Mouse (Mus musculus): ENCODE measurements around the gene Epp13. TPM values are rescaled to one million over a fixed set of nuclear protein-coding genes. Genes with fewer than 3 reads are reported as not detected.
"Not testable (repeated sequence)": the region's sequence is repeated elsewhere in the genome, so short reads cannot be mapped to it uniquely, and the experiment has no call there.

Gene Epp13
- not detected in 2 replicates for polyA plus RNA-seq (2016; fragmentation: Nextera tagmentation; extraction: Ambion mirVana)

DNA sequence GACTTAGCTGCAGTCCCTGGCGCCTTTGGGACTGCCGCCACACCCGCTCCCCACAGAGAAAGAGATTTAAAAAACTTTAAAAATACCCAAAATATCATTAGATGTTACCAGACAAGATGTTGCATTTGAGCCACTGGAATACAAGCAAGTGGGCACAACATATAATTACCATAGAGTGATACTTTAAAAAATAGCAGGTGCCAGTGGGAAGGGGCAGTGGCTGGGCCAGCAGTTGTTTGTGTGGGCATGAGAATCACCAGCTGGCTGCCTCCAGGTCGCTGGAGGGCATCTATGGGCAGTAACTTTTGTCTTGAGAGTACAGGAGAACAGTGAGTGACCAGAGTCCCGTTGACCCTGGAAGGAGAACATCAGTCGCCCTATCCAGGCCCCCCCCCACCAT is at the start of gene Epp13:
TSS of gene Epp13 (plus strand) at position 301 of the 400 bp plus-strand sequence.
- Histone ChIP-seq H3K4me2 (no peak within 1 kb of the TSS), H3K36me3 (no peaks in the 10 kb centered on the region), H3K9me3 (no peaks in the 10 kb centered on the region), H3K27me3 (no peaks in the 10 kb centered on the region), H3K4me1 (replicated peaks) (no peaks in the 10 kb centered on the region), H3K27ac (no peak within 1 kb of the TSS), H3K4me3 (replicated peaks) (no peak within 1 kb of the TSS), H3K9ac (replicated peaks) (no peak within 1 kb of the TSS)
- ATAC-seq (ENCODE audit: insufficient number of reproducible peaks, insufficient read depth, low FRiP score, low TSS enrichment, low read depth) = no peak
- 90% methylated on average over 6 of the region's 6 CpGs for WGBS

DNA sequence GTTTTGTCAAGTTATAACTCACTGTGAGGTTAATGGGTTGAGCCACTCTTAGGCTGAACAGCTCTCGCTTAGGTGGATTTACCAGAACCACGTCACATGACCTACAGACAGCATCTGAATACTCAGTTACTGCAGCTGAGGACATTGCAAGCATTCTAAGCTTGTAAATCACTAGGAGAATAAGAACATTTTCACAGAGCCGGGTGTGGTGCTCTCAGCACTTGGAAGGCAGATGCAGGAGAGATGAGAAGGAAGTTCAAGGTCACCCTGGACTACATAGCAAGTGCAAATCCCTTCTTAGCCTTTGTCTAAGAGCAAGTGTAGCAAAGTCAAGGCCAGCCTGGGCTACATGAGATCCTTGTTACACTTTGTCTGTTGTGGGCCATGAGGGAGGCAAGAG is 48.3 kb upstream of the Epp13 start:
- H3K27ac ChIP-seq = no peak overlapping the region
- no peaks in the 10 kb centered on the region for H3K36me3 ChIP-seq
- H3K4me1 ChIP-seq (replicated peaks) = no peaks in the 10 kb centered on the region
- no peak overlapping the region for H3K9ac ChIP-seq (replicated peaks)
- no peak for ATAC-seq (ENCODE audit: insufficient number of reproducible peaks, insufficient read depth, low FRiP score, low TSS enrichment, low read depth)
- no peak overlapping the region for H3K4me3 ChIP-seq (replicated peaks)
- no peak overlapping the region for H3K4me2 ChIP-seq
- H3K9me3 ChIP-seq = peaks cover 9% of the 10 kb centered on the region
- 71% methylated on average over 3 of the region's 3 CpGs for WGBS
- no peaks in the 10 kb centered on the region for H3K27me3 ChIP-seq

- 46% methylated on average over 5 of the region's 5 CpGs for WGBS
- H3K9me3 ChIP-seq = 0 out of 2 replicates have a peak, but pooled peaks cover 3% of the 10 kb centered on the region
- ATAC-seq (ENCODE audit: insufficient number of reproducible peaks, insufficient read depth, low FRiP score, low TSS enrichment, low read depth) = no peak
- no peak overlapping the region for H3K4me2 ChIP-seq
- H3K4me3 ChIP-seq (replicated peaks) = no peak overlapping the region
- no peaks in the 10 kb centered on the region for H3K36me3 ChIP-seq
- H3K27me3 ChIP-seq = no peaks in the 10 kb centered on the region
- H3K4me1 ChIP-seq (replicated peaks) = no peaks in the 10 kb centered on the region
- H3K9ac ChIP-seq (replicated peaks) = no peak overlapping the region
- H3K27ac ChIP-seq = no peak overlapping the region
Observed at GRCm38 (mm10) chr7:6213144-6213543, 39.4 kb upstream of the Epp13 start.

GRCm38 (mm10) chr7:6214691-6215090 is 37.8 kb upstream of the Epp13 start:
- not testable (repeated sequence) for H3K4me3 ChIP-seq (replicated peaks); H3K36me3 ChIP-seq; H3K27ac ChIP-seq; H3K27me3 ChIP-seq; ATAC-seq (ENCODE audit: insufficient number of reproducible peaks, insufficient read depth, low FRiP score, low TSS enrichment, low read depth); H3K4me1 ChIP-seq (replicated peaks); H3K9me3 ChIP-seq; H3K9ac ChIP-seq (replicated peaks); H3K4me2 ChIP-seq
- WGBS = 75% methylated on average over 4 of the region's 4 CpGs

DNA sequence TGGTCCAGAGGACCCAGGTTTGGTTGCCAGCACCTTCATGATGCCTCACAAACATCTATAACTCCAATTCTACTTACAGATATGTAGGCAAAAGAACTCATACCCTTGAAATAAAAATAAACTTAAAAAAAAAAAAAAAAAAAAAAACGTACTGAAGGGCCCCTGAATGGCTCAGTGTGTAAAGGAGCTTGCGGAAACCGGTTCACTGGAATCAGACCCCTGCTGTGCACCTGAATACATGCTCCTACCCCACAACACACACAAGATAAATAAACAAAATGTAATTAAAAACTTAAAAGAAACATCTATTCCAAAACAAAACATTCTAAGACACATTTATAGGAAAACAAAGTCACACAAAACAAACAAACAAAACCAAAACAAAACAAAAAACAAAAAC is 32.4 kb upstream of the Epp13 start:
- peaks cover 1% of the 10 kb centered on the region; the same call in 1 of the 2 replicates for H3K9me3 ChIP-seq
- H3K36me3 ChIP-seq = no peaks in the 10 kb centered on the region
- 50% methylated on average over 3 of the region's 3 CpGs for WGBS
- no peak overlapping the region for H3K4me3 ChIP-seq (replicated peaks)
- no peak overlapping the region for H3K27ac ChIP-seq
- H3K9ac ChIP-seq (replicated peaks) = no peak overlapping the region
- H3K27me3 ChIP-seq = no peaks in the 10 kb centered on the region
- H3K4me1 ChIP-seq (replicated peaks) = no peaks in the 10 kb centered on the region
- ATAC-seq (ENCODE audit: insufficient number of reproducible peaks, insufficient read depth, low FRiP score, low TSS enrichment, low read depth) = no peak
- H3K4me2 ChIP-seq = no peak overlapping the region

GRCm38 (mm10) chr7:6221978-6222377 is 30.5 kb upstream of the Epp13 start, which contains the start of gene Zscan5b:
Zscan5b (plus strand) TSS chr7:6222278.
- ATAC-seq (ENCODE audit: insufficient number of reproducible peaks, insufficient read depth, low FRiP score, low TSS enrichment, low read depth) = no peak
- no peak within 1 kb of the TSS for H3K4me3 ChIP-seq (replicated peaks)
- no peaks in the 10 kb centered on the region for H3K27me3 ChIP-seq
- no peak within 1 kb of the TSS for H3K9ac ChIP-seq (replicated peaks)
- no peaks in the 10 kb centered on the region for H3K4me1 ChIP-seq (replicated peaks)
- no peaks in the 10 kb centered on the region for H3K36me3 ChIP-seq
- H3K9me3 ChIP-seq = no peaks in the 10 kb centered on the region; the same call in 1 of the 2 replicates
- no peak within 1 kb of the TSS for H3K4me2 ChIP-seq
- H3K27ac ChIP-seq = no peak within 1 kb of the TSS
- 91% methylated on average over 12 of the region's 12 CpGs for WGBS

- not testable (repeated sequence) for ATAC-seq (ENCODE audit: insufficient number of reproducible peaks, insufficient read depth, low FRiP score, low TSS enrichment, low read depth); H3K4me3 ChIP-seq (replicated peaks); H3K27ac ChIP-seq; H3K27me3 ChIP-seq; H3K4me2 ChIP-seq; H3K36me3 ChIP-seq; H3K9me3 ChIP-seq; H3K4me1 ChIP-seq (replicated peaks); H3K9ac ChIP-seq (replicated peaks)
- 56% methylated on average over 8 of the region's 8 CpGs for WGBS
Observed at GRCm38 (mm10) chr7:6228491-6228890, 24.0 kb upstream of the Epp13 start.

GRCm38 (mm10) chr7:6239787-6240186 is 12.7 kb upstream of the Epp13 start:
- Histone ChIP-seq H3K4me1 (replicated peaks) (peaks cover 8% of the 10 kb centered on the region), H3K27ac (no peak overlapping the region), H3K27me3 (peaks cover 2% of the 10 kb centered on the region; the same call in 1 of the 2 replicates), H3K36me3 (no peaks in the 10 kb centered on the region), H3K9ac (replicated peaks) (no peak overlapping the region), H3K9me3 (no peaks in the 10 kb centered on the region), H3K4me2 (no peak overlapping the region), H3K4me3 (replicated peaks) (no peak overlapping the region)
- no peak for ATAC-seq (ENCODE audit: insufficient number of reproducible peaks, insufficient read depth, low FRiP score, low TSS enrichment, low read depth)
- 46% methylated on average over 11 of the region's 11 CpGs for WGBS

- not testable (repeated sequence) for H3K36me3 ChIP-seq; H3K9me3 ChIP-seq; H3K9ac ChIP-seq (replicated peaks); H3K4me2 ChIP-seq; H3K4me3 ChIP-seq (replicated peaks); H3K27ac ChIP-seq; H3K27me3 ChIP-seq; ATAC-seq (ENCODE audit: insufficient number of reproducible peaks, insufficient read depth, low FRiP score, low TSS enrichment, low read depth)
- 21% methylated on average over 1 of the region's 1 CpGs for WGBS
- peaks cover 11% of the 10 kb centered on the region for H3K4me1 ChIP-seq (replicated peaks)
Observed at GRCm38 (mm10) chr7:6240841-6241425, 11.6 kb upstream of the Epp13 start.

GRCm38 (mm10) chr7:6244361-6245292 is 7.9 kb upstream of the Epp13 start:
- no peak overlapping the region for H3K4me2 ChIP-seq
- no peak overlapping the region for H3K9ac ChIP-seq (replicated peaks)
- H3K9me3 ChIP-seq = no peaks in the 10 kb centered on the region
- H3K27ac ChIP-seq = no peak overlapping the region
- H3K27me3 ChIP-seq = peaks cover 2% of the 10 kb centered on the region; the same call in 1 of the 2 replicates
- no peak for ATAC-seq (ENCODE audit: insufficient number of reproducible peaks, insufficient read depth, low FRiP score, low TSS enrichment, low read depth)
- H3K4me1 ChIP-seq (replicated peaks) = peaks cover 11% of the 10 kb centered on the region
- WGBS = 15% methylated on average over 11 of the region's 11 CpGs
- no peaks in the 10 kb centered on the region for H3K36me3 ChIP-seq
- H3K4me3 ChIP-seq (replicated peaks) = no peak overlapping the region

GRCm38 (mm10) chr7:6254451-6254850 is 1.9 kb downstream of the Epp13 start:
- no peaks in the 10 kb centered on the region for H3K4me1 ChIP-seq (replicated peaks)
- H3K27ac ChIP-seq = no peak overlapping the region
- H3K4me2 ChIP-seq = no peak overlapping the region
- no peaks in the 10 kb centered on the region for H3K36me3 ChIP-seq
- H3K4me3 ChIP-seq (replicated peaks) = no peak overlapping the region
- ATAC-seq (ENCODE audit: insufficient number of reproducible peaks, insufficient read depth, low FRiP score, low TSS enrichment, low read depth) = no peak
- H3K9ac ChIP-seq (replicated peaks) = no peak overlapping the region
- no peaks in the 10 kb centered on the region; the same call in 1 of the 2 replicates for H3K27me3 ChIP-seq
- H3K9me3 ChIP-seq = no peaks in the 10 kb centered on the region
- WGBS = 92% methylated on average over 5 of the region's 5 CpGs
